ENCODE assay signal across 8 mouse cellular contexts in genomic region chr7:48881971-48882609, GRCm38 (mm10). TPM values are rescaled to one million over a fixed set of nuclear protein-coding genes. Genes with fewer than 3 reads are reported as not detected.
DNase-seq lines count a peak whose midpoint lies in the region; ATAC-seq and TF ChIP-seq lines count a peak whose summit lies in the region.

No protein-coding gene starts in this region.

- 0 out of 2 replicates have a peak, but pooled peaks cover 4% of the 10 kb centered on the region for H3K4me1 ChIP-seq in kidney, postnatal 0 days (replicated peaks; ENCODE audit: insufficient read depth, low read length)
- peaks cover 24% of the 10 kb centered on the region for H3K4me1 ChIP-seq in intestine, embryonic 16.5 days (ENCODE audit: control insufficient read depth, insufficient read depth, low read length)
- H3K4me1 ChIP-seq in stomach, embryonic 15.5 days = peaks cover 21% of the 10 kb centered on the region

- no peak overlapping the region for H3K27ac ChIP-seq in kidney, postnatal 0 days
- H3K27ac ChIP-seq in intestine, embryonic 16.5 days (ENCODE audit: low read length) = peak overlapping the region; percentile 63
- H3K27ac ChIP-seq in stomach, embryonic 15.5 days = peak overlapping the region; percentile 80

- H3K4me2 ChIP-seq in kidney, postnatal 0 days (ENCODE audit: low read length) = peak overlapping the region; percentile 98
- peak overlapping the region; percentile 81 for H3K4me2 ChIP-seq in intestine, embryonic 16.5 days (ENCODE audit: low read depth, low read length)
- peak overlapping the region; percentile 92 for H3K4me2 ChIP-seq in stomach, embryonic 15.5 days

- H3K27me3 ChIP-seq in kidney, postnatal 0 days (ENCODE audit: insufficient read depth, low read length) = no peaks in the 10 kb centered on the region
- H3K27me3 ChIP-seq in intestine, embryonic 16.5 days (replicated peaks; ENCODE audit: control insufficient read depth, insufficient read depth, low read length) = no peaks in the 10 kb centered on the region
- no peaks in the 10 kb centered on the region for H3K27me3 ChIP-seq in stomach, embryonic 15.5 days (replicated peaks)

- WGBS in kidney, postnatal 0 days = 1% methylated on average over 28 of the region's 28 CpGs
- WGBS in intestine, embryonic 16.5 days = under 1% methylated on average over 28 of the region's 28 CpGs
- under 1% methylated on average over 28 of the region's 28 CpGs for WGBS in stomach, embryonic 15.5 days

- no peak for ATAC-seq in kidney, postnatal 0 days (replicated peaks; ENCODE audit: low FRiP score, low read depth)
- peak; percentile 48 for ATAC-seq in erythroblast, adult 5-6 weeks (replicated peaks; ENCODE audit: low FRiP score, poor library complexity, severe bottlenecking)
- no peak for ATAC-seq in intestine, embryonic 16.5 days
- peak; percentile 54 for ATAC-seq in megakaryocyte progenitor cell, adult 5-6 weeks (replicated peaks; ENCODE audit: poor library complexity)
- no peak for ATAC-seq in stomach, embryonic 15.5 days (ENCODE audit: insufficient read depth, low FRiP score, low read depth)

- H3K9me3 ChIP-seq in kidney, postnatal 0 days (replicated peaks; ENCODE audit: low read length) = no peaks in the 10 kb centered on the region
- no peaks in the 10 kb centered on the region for H3K9me3 ChIP-seq in intestine, embryonic 16.5 days (ENCODE audit: control insufficient read depth, low read length)
- H3K9me3 ChIP-seq in stomach, embryonic 15.5 days = no peaks in the 10 kb centered on the region

- peak overlapping the region; percentile 87 for H3K4me3 ChIP-seq in kidney, postnatal 0 days (replicated peaks; ENCODE audit: low read depth, low read length)
- H3K4me3 ChIP-seq in intestine, embryonic 16.5 days (ENCODE audit: low read length) = peak overlapping the region; percentile 76
- peak overlapping the region; percentile 76 for H3K4me3 ChIP-seq in stomach, embryonic 15.5 days (replicated peaks)

- peak; percentile 52 for DNase-seq in kidney, postnatal 0 days (ENCODE audit: low spot score)
- DNase-seq in kidney, adult 8-10 months = no peak
- DNase-seq in adipocyte (ENCODE audit: low spot score) = no peak
- DNase-seq in cerebellum, postnatal 25 days = no peak

- TF ChIP-seq CTCF in kidney, postnatal 0 days (IDR thresholded peaks at IDR 0.05; ENCODE audit: low read depth) = no peak

- H3K36me3 ChIP-seq in kidney, postnatal 0 days (ENCODE audit: insufficient read depth, low read length) = no peaks in the 10 kb centered on the region
- no peaks in the 10 kb centered on the region for H3K36me3 ChIP-seq in intestine, embryonic 16.5 days (ENCODE audit: control insufficient read depth, insufficient read depth, low read length)
- no peaks in the 10 kb centered on the region for H3K36me3 ChIP-seq in stomach, embryonic 15.5 days

- peak overlapping the region; percentile 51 for H3K9ac ChIP-seq in kidney, postnatal 0 days (ENCODE audit: low read depth, low read length)
- peak overlapping the region; percentile 83 for H3K9ac ChIP-seq in intestine, embryonic 16.5 days (ENCODE audit: low read depth, low read length)
- H3K9ac ChIP-seq in stomach, embryonic 15.5 days = peak overlapping the region; percentile 32; the same call in 1 of the 2 replicates

RNA-seq across cellular contexts. Expression of gene E2f8, which starts 0.7 kb away (rescaled TPM):
- polyA plus RNA-seq in kidney, postnatal 0 days (2015; fragmentation: Nextera tagmentation; extraction: Ambion mirVana) = 5.5 and 7.3 TPM in 2 replicates
- 71.3 and 75.9 TPM in 2 replicates for total RNA-seq in erythroblast, adult 5-6 weeks (2015; ENCODE audit: low replicate concordance)
- 68.2 and 121 TPM in 2 replicates for total RNA-seq in erythroblast, adult 5-6 weeks (2017; ENCODE audit: low replicate concordance)
- polyA plus RNA-seq in intestine, embryonic 16.5 days (2015; fragmentation: Nextera tagmentation; extraction: Ambion mirVana) = 21.9 and 24.2 TPM in 2 replicates
- total RNA-seq in megakaryocyte progenitor cell, adult 5-6 weeks (2015) = 107 and 115 TPM in 2 replicates
- 29.3 and 30.6 TPM in 2 replicates for total RNA-seq in megakaryocyte progenitor cell, adult 5-6 weeks (2017)
- 22.6 and 24.7 TPM in 2 replicates for polyA plus RNA-seq in stomach, embryonic 15.5 days (2015; fragmentation: Nextera tagmentation; extraction: Ambion mirVana)

RNA-seq across cellular contexts. Expression of gene Nav2, which starts 26.4 kb away (rescaled TPM):
- 10.1 and 12.7 TPM in 2 replicates for polyA plus RNA-seq in kidney, postnatal 0 days (2015; fragmentation: Nextera tagmentation; extraction: Ambion mirVana)
- 1.9 and 5.6 TPM in 2 replicates for total RNA-seq in erythroblast, adult 5-6 weeks (2015; ENCODE audit: low replicate concordance)
- total RNA-seq in erythroblast, adult 5-6 weeks (2017; ENCODE audit: low replicate concordance) = 3.9 and 4.6 TPM in 2 replicates
- polyA plus RNA-seq in intestine, embryonic 16.5 days (2015; fragmentation: Nextera tagmentation; extraction: Ambion mirVana) = 14.4 and 15.3 TPM in 2 replicates
- total RNA-seq in megakaryocyte progenitor cell, adult 5-6 weeks (2015) = 21.7 and 27.0 TPM in 2 replicates
- 16.4 TPM in 2 replicates for total RNA-seq in megakaryocyte progenitor cell, adult 5-6 weeks (2017)
- polyA plus RNA-seq in stomach, embryonic 15.5 days (2015; fragmentation: Nextera tagmentation; extraction: Ambion mirVana) = 20.4 and 22.4 TPM in 2 replicates

RNA-seq across cellular contexts. Expression of gene Csrp3, which starts 34.3 kb away (rescaled TPM):
- polyA plus RNA-seq in kidney, postnatal 0 days (2015; fragmentation: Nextera tagmentation; extraction: Ambion mirVana) = not detected in 2 replicates
- 6.7 and 11.0 TPM in 2 replicates for total RNA-seq in erythroblast, adult 5-6 weeks (2015; ENCODE audit: low replicate concordance)
- total RNA-seq in erythroblast, adult 5-6 weeks (2017; ENCODE audit: low replicate concordance) = 3.0 TPM in 1 of 2 replicates, not detected in the other
- polyA plus RNA-seq in intestine, embryonic 16.5 days (2015; fragmentation: Nextera tagmentation; extraction: Ambion mirVana) = 1.1 and 2.1 TPM in 2 replicates
- total RNA-seq in megakaryocyte progenitor cell, adult 5-6 weeks (2015) = 4.3 and 5.1 TPM in 2 replicates
- 2.2 and 4.8 TPM in 2 replicates for total RNA-seq in megakaryocyte progenitor cell, adult 5-6 weeks (2017)
- polyA plus RNA-seq in stomach, embryonic 15.5 days (2015; fragmentation: Nextera tagmentation; extraction: Ambion mirVana) = 1.6 and 3.0 TPM in 2 replicates

Comparison
In these comparisons a context has a peak if more than half of its experiments do, and no peak if none do; other contexts are left out.
1. ATAC-seq: peak in erythroblast, adult 5-6 weeks (single experiment) and megakaryocyte progenitor cell, adult 5-6 weeks (single experiment); none in kidney, postnatal 0 days (single experiment), intestine, embryonic 16.5 days (single experiment) and stomach, embryonic 15.5 days (single experiment).
2. H3K9ac ChIP-seq: peak in every context shown above with its lines; median percentile 83 in intestine, embryonic 16.5 days; 51 in kidney, postnatal 0 days; 32 in stomach, embryonic 15.5 days.
3. Peak in every context shown above with its lines, with median percentiles within 50 percentile points of each other: H3K4me2 ChIP-seq and H3K4me3 ChIP-seq.